Mouse (Mus musculus) adrenal gland, adult (tissue): ENCODE results near the gene Gm4491.
A peak's percentile ranks its signal among the peaks of the same experiment; 100 is the strongest.

ENCODE experiments used
- DNase-seq, 2 experiments: peaks; one replicate each; pipeline ENCODE4 v3.0.0; 2022 to 2023; ENCODE audit warnings: low spot score in 1 of 2; ENCODE audit not compliant: inconsistent age in 2 of 2

The Gm4491 gene

DNA sequence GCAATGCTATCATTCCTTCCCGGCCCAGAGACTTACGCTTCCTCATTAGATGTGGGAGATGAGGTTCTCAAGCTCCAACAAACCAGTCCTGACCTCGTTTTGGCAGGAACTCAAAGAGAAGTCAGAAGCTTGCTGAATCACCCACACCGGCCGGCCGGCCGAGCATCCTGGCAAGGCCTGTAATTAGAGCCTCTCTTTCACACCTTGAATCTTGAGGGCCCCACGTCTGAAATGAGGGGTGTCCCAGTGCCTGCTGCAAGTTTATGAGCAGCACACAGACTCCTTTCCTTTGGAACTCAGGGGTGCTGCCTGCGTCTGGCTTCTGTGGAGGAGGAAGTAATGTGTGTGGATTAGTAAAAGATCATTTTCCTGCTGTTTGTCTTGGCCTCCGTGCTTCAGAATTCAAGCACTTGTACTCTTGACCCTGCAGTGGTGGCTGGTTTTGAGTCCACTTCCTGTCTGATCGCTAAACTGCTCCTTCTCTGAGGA, 31.5 kb downstream of the Gm4491 start:
- DNase-seq, result no peak

- DNase-seq, result no peak
These were observed 32.8 kb downstream of the Gm4491 start for GRCm38 (mm10) chr14:57082863-57083262.

DNA sequence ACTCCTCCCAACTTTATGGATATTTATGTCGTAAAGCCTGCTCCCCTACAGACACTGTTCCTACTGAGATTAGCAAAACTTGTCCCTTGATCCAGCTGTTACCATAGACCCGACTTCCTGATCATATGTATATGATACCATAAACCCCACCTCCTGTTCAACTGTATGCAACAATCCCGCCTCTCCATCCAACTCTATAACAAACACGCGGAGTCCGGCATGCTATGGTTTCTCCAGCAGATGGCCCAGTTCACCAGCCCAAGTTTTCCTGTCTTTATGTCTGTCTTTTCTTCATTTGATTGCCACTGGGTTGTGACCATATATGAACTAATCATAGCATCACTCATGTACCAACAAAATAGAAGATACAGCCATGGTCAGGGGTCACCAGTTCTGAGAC, 40.1 kb downstream of the Gm4491 start:
- DNase-seq, result no peak

DNA sequence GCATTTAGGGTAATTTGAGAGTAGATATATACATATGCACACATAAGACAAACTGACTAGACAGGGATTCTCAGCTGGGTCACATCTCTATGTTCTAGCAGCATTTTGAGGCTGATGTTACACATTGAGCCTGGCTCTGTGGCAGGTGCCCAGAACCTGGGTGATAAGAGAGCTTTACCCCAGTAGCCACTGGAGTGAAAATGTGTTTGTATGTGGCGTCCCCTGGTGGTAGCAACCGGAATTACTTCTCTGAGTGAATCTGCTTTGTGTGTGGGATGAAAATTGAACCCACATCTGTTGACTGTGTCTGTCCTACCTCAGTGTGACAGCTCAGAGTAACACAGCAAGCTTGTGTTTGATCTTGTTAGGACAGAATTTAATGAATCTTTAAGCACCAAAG, 45.8 kb downstream of the Gm4491 start:
- peak; percentile 18 to 82 for DNase-seq

DNA sequence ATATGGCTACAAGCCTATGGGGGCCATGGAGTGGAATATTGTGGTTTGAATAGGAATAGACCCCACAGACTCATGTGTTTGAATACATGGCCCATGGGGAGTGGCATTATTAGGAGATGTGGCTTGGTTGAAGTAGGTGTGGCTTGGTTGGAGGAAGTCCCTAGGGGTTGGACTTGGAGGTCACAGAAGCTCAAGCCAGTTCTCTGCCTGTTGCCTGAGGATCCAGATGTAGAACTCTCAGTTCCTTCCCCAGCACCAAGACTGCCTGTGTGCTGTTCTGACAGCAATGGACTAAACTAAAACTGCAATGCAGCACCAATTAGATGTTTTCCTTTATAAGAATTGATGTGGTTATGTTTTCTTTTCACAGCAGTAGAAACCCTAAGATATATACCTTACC, 49.6 kb downstream of the Gm4491 start:
- DNase-seq, result no peak
